Mouse (Mus musculus) bone marrow macrophage, adult 2 months (primary cell): Measurements from ENCODE around the gene Ywhab.

Source experiments
- CTCF ChIP-seq: IDR thresholded peaks from 2 replicates; pipeline ENCODE4 v1.5.1; 2012; ENCODE audit warnings: low read depth, mild to moderate bottlenecking, low read length, moderate library complexity
- POLR2A ChIP-seq: IDR thresholded peaks from 2 replicates; pipeline ENCODE4 v1.6.1; 2012; ENCODE audit warnings: mild to moderate bottlenecking, low read depth, low read length, borderline replicate concordance

DNA sequence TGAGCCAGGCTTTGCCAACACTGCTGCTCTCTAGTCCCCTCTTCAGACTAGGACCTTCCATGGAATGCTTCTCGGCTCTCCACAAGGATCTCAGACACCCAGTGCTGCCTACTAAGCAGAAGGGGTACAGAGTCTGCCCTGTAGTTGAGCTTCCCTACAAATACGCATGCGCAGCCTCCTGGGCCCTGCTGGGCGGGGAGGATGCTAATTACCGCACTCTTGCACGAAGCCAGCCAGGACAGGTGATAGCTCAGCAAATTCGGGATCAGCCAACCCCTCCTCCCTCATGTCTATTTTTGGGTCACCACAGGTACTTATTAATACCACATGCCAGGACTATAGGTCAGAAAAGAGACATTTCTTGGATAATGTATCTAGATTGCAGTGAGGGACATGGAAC is 46.8 kb upstream of the Ywhab start:
- TF ChIP-seq CTCF (no peak), POLR2A (no peak)
